Comparison of ENCODE assay signal across 24 mouse cellular contexts in genomic region chr7:145107575-145108170, GRCm38 (mm10).
DNase-seq lines count a peak whose midpoint lies in the region; ATAC-seq and TF ChIP-seq lines count a peak whose summit lies in the region.
"Had no signal": no experiment of that assay in that cellular context is flagged by ENCODE, and none has a peak within 500 bp of the region (broad histone marks: within the 10 kb centered on the region; RNA-seq: fewer than 3 reads in every experiment).

No protein-coding gene starts in this region.

- H3K4me1 ChIP-seq in lung, postnatal 0 days (ENCODE audit: insufficient read depth, low read depth, low read length), result peaks cover 24% of the 10 kb centered on the region
- H3K4me1 ChIP-seq in lung, adult 2 months (ENCODE audit: control insufficient read depth, insufficient read depth, low read length), result peaks cover 22% of the 10 kb centered on the region

- ATAC-seq in frontal cortex, adult (ENCODE audit: low TSS enrichment), result peak; percentile 22; the same call in 1 of the 2 replicates
- ATAC-seq in lung, postnatal 0 days, result no peak
- ATAC-seq: activated CD4-positive, CD25-positive, alpha-beta regulatory T cell, adult 4 months; hindbrain, postnatal 0 days; intestine, postnatal 0 days; Patski had no signal

- H3K4me2 ChIP-seq in lung, postnatal 0 days (replicated peaks; ENCODE audit: low read depth, low read length), result no peak overlapping the region
- H3K4me2 ChIP-seq: embryonic facial prominence, embryonic 15.5 days; heart, embryonic 13.5 days; kidney, embryonic 15.5 days; limb, embryonic 15.5 days; liver, embryonic 15.5 days had no signal

- no peak overlapping the region for H3K9ac ChIP-seq in lung, postnatal 0 days (replicated peaks; ENCODE audit: low read depth)
- H3K9ac ChIP-seq: embryonic facial prominence, embryonic 15.5 days; heart, embryonic 13.5 days; kidney, embryonic 15.5 days; limb, embryonic 15.5 days; liver, embryonic 15.5 days had no signal

- no peak overlapping the region for H3K4me3 ChIP-seq in lung, postnatal 0 days (ENCODE audit: low read depth, low read length)
- H3K4me3 ChIP-seq in lung, adult 2 months (replicated peaks; ENCODE audit: extremely low read depth, low read depth, low read length), result no peak overlapping the region
- H3K4me3 ChIP-seq in layer of hippocampus, adult 2 months, result no peak overlapping the region
- H3K4me3 ChIP-seq: embryonic facial prominence, embryonic 15.5 days; forebrain, embryonic 10.5 days; heart, embryonic 13.5 days; kidney, embryonic 15.5 days; limb, embryonic 15.5 days; liver, embryonic 15.5 days had no signal

- H3K9me3 ChIP-seq in lung, postnatal 0 days (ENCODE audit: low read length), result no peaks in the 10 kb centered on the region
- H3K9me3 ChIP-seq: embryonic facial prominence, embryonic 15.5 days; forebrain, embryonic 10.5 days; heart, embryonic 13.5 days; kidney, embryonic 15.5 days; limb, embryonic 15.5 days; liver, embryonic 15.5 days had no signal

- no peak for TF ChIP-seq POLR2A in lung, adult 2 months (IDR thresholded peaks at IDR 0.05; ENCODE audit: borderline replicate concordance, extremely low read depth, low read depth, low read length)

- no peaks in the 10 kb centered on the region for H3K27me3 ChIP-seq in lung, postnatal 0 days (replicated peaks; ENCODE audit: insufficient read depth, low read length)
- H3K27me3 ChIP-seq: embryonic facial prominence, embryonic 15.5 days; heart, embryonic 13.5 days; kidney, embryonic 15.5 days; limb, embryonic 15.5 days; liver, embryonic 15.5 days; Patski had no signal

- 77% methylated on average over 2 of the region's 2 CpGs for WGBS in lung, postnatal 0 days
- 73% methylated on average over 2 of the region's 2 CpGs for WGBS in lung, adult 2 months

- no peak for TF ChIP-seq CTCF in lung, postnatal 0 days (IDR thresholded peaks at IDR 0.05)
- no peak for TF ChIP-seq CTCF in lung, adult 2 months (IDR thresholded peaks at IDR 0.05; ENCODE audit: insufficient read depth, low read length)
- no peak for TF ChIP-seq CTCF in layer of hippocampus, adult 2 months (conservative IDR thresholded peaks at IDR 0.05)

- 0 out of 2 replicates have a peak, but pooled peaks have one; percentile 9 for TF ChIP-seq EP300 in lung, postnatal 0 days (IDR thresholded peaks at IDR 0.05)

- H3K27ac ChIP-seq in lung, postnatal 0 days (ENCODE audit: low read length), result no peak overlapping the region
- H3K27ac ChIP-seq in layer of hippocampus, adult 2 months, result no peak overlapping the region
- H3K27ac ChIP-seq: embryonic facial prominence, embryonic 15.5 days; forebrain, embryonic 10.5 days; heart, embryonic 13.5 days; hindbrain, postnatal 0 days; kidney, embryonic 15.5 days; limb, embryonic 15.5 days; liver, embryonic 15.5 days had no signal

- H3K36me3 ChIP-seq in lung, postnatal 0 days (ENCODE audit: insufficient read depth, low read length), result no peaks in the 10 kb centered on the region
- H3K36me3 ChIP-seq: embryonic facial prominence, embryonic 15.5 days; forebrain, embryonic 10.5 days; heart, embryonic 13.5 days; kidney, embryonic 15.5 days; limb, embryonic 15.5 days; liver, embryonic 15.5 days had no signal

- no peak for DNase-seq in frontal cortex, postnatal 14 days (ENCODE audit: low spot score in 2 of 2)
- peak; percentile 53 for DNase-seq in lung, postnatal 0 days (ENCODE audit: low spot score)
- no peak for DNase-seq in lung, adult 2 months
- DNase-seq in Muller cell, postnatal 12 days (ENCODE audit: inconsistent ontology term), result peak; percentile 88
- DNase-seq in lung, postnatal 36 days, result peak; percentile 59
- DNase-seq in left cerebral cortex, adult 18-20 months (ENCODE audit: low spot score in 2 of 2), result no peak
- no peak for DNase-seq in layer of hippocampus, adult 2 months (ENCODE audit: low spot score in 2 of 2)
- DNase-seq: cerebellum, adult 2 months; cerebellum, postnatal 36 days; gastrocnemius, postnatal 14 days; layer of hippocampus, postnatal 36 days; midbrain, embryonic 14.5 days; thymus, postnatal 4 days had no signal

Comparison
In these comparisons a context has a peak if more than half of its experiments do, and no peak if none do; other contexts are left out.
1. DNase-seq: peak in lung, postnatal 0 days (single experiment), Muller cell, postnatal 12 days (single experiment) and lung, postnatal 36 days (single experiment); none in frontal cortex, postnatal 14 days (0 of 2), lung, adult 2 months (single experiment), left cerebral cortex, adult 18-20 months (0 of 2) and layer of hippocampus, adult 2 months (0 of 2).